Mouse (Mus musculus) T-helper 1 cell (primary cell): ENCODE data around the gene Aspn.

Experiments
- in situ Hi-C: fragments of 300-600 bp; cut with MboI, MseI; formaldehyde crosslinking; loops from one replicate; pipeline ENCODE4 v1.15.1; 2025; ENCODE audit warnings: high pct_unique_total_duplicates

The Aspn gene

DNA sequence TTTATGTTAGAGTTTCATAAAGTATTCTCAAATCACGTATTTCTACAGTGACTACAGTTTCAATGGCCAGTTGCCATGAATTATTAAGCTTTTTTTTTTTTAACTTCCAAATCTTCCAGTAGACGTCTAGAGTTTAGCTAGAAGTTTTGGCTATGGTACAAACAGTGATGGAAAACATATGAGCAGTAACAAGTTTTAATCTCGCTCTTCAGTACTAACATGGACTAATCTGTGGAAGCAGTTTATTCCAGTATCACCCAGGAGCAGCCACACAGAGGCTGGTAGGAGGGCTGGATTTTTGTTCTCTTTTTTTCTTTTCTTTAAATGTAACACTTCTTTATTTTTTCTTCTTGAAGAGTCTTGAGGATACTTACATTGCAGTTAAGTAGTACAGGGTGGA is at the start of gene Aspn:
TSS of gene Aspn (plus strand) at position 165 of the 400 bp plus-strand sequence.
- in situ Hi-C loops: no loop called here

DNA sequence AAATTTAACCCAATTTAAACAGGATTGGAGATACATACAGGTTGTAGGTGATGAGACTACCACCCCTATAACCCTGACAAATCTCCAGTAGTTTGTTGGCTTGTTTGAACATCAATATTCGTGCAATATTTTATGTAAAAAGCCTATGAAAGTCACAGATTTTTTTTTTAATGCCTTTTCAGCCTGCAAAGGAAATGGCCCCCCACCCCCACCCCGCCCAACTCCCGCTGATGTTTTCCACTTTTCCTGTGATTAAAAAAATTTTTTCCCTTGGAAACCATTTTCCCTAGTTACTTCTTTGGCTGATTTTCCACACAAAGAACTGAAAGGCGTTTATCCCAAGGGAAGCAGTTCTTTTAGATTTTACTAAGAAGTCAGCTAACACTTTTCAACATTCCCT is 39.7 kb upstream of the Aspn start, which contains the start of gene Ecm2:
TSS of gene Ecm2 (plus strand) at position 301 of the 400 bp plus-strand sequence.
- in situ Hi-C loops: no loop called here

DNA sequence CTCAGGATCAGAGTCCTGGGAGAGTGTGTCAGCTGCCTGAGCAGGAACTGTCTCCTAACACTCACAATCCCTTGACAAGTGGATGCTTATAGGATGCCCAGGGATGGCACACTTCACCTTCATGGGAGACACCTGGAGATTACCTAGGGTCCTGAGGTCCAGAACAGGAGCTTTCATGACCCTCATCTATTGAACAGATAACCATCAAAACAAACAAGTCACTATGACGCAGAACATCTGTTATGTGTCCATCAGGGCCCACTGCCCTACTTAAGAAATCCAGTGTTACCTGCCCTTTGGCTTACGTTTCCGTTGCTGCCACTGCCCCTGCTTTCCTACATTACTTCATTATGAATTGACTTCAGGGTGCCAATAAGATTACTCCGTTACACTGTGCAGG is 38.5 kb upstream of the Aspn start:
- in situ Hi-C loops: no loop called here

DNA sequence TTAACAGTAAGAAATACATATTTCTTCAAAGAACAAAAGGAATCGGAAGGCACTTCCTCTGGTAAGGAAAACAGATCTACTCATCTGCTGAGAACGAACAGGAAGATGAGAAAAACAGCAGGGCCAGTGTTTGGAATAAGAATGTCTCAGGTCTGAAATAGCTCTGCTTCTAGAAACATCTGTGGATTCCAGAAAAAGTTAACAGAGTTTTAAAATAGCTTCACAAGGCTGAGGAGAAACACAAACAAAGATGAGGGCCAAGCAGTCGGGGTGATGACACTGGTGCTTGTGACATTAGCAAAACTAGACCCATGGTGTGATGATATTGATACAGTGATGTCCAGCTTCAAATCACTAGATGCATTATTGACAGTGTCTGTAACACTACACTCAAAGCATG is 37.1 kb upstream of the Aspn start:
- in situ Hi-C loops: no loop called here

DNA sequence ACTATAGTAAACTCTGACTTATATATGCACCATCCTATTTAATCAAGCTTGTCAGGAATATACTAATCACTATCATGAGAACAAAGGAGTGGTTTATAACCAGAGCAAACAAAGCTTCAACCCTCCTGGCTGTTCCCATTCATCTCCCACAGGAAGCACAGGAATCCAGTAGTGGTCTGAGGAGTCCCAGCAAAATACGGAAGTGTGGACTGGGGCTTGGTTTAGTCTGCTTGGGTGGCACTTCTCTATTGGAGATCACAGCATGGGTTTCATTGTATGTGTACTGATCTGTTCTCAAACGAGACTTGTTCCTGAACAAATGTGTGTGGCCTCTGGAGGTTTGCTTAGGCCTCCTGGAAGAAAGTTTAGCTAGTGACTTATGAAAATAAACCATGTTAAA is 25.5 kb upstream of the Aspn start:
- in situ Hi-C loops: no loop called here

DNA sequence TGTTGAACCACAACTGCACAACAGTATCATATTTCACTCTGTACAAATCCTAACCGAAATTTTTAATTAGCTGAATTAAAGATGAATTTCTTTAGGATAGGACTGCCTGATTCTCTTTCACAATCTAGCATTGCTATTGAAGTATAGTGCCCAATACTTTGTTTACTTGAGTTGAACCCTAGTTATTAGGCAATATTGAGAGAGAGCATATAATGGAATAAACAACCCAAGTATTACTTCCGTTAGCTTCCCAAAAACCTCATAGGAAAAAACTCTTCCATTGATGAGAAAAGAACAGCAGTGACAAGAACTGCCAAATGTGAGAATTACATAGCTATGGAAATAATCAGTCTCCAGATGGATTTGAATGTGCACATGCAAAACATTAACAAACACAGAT is 18.0 kb upstream of the Aspn start:
- in situ Hi-C loops: no loop called here

DNA sequence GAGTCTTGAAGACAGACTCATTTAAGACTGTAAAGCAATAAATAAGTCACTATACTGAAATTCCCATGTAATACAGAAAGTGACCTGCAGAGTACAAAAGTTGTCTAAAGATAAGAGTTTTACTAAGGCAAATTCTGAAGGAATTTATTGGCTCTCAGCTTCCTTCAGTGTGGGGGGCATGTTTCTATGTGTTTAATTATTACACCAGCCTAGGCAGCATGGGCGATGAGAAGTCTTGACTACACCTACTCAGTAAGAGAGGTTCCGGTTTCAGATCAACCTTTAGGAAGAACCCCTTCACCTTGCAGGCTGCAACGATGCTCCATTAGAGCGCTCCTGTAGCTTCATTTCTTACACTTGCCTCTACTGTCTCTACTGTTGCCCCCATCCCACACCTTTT is 13.6 kb upstream of the Aspn start:
- in situ Hi-C loops: no loop called here

DNA sequence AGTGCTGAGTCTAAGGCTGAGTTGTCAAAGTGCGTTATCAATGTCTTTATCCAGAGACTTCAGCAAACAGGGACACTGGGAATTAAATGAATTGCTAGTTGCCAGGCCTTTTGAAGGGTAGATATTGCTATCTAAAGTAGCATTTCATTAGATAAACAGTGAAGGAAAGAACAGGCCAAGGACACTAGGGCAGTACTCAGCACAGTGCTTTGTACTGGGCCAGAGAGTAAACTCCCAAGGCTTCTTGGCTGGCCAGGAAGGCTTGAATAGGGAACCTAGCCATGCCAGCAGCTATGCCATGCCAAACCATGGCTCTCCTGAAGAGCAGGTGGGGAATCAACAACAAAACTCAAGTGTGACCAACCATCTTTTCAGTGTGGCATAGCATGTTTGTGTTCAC is 7.3 kb upstream of the Aspn start:
- in situ Hi-C loops: no loop called here

DNA sequence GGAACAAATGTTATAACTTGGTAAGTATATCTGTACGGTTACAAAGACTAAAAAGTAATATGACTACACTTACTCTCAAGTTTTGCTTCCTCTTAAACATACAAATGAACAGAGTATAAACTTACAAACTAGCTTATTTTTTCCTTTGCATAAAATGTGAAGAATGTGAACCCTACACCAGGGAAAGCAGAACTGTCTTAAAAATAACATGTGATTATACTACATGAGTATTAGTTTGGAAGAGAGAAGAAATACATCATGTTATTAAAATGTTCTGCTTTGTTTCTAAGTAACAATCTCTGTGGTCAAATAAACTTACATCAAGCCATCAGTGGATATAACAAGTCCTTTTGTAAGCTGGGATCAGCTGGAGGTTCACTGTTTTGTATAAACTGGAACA is 5.5 kb upstream of the Aspn start:
- in situ Hi-C loops: no loop called here

DNA sequence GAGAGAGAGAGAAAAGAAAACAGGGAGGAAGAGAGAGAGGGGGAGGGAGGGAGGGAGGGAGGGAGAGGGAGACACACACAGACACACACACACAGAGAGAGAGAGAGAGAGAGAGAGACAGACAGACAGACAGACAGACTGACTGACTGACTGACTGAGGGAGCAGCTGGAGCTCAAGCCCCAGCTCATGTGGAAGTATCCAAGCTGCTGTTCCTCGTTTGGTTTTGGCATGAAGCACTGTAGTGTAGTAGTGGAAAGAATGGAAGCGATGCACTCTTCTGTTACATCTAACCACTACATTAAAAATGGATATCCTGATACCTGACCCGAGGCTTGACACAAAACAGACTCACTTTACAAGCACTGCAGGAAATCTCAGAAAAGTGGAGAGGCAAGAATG is 1.4 kb downstream of the Aspn start:
- in situ Hi-C loops: no loop called here

DNA sequence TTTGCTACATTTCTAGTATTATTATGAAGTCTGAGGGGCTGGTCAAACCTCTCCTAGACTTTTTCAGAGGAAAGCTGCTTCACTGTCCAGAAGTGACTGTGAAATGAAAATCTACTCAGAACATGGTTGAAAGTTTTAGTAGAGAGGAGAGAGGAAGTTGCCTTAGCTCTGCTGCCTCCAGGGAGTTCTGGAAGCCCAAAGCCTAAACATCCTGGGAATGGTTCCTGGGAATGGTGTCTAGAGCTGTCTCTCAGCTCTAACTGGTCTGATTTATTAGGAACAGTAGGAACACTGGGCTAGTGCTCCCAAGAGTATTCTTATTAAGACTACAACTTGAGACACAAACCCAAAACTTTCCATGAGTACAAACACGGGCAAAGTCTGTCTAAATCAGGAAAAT is 2.3 kb downstream of the Aspn start:
- in situ Hi-C loops: no loop called here

DNA sequence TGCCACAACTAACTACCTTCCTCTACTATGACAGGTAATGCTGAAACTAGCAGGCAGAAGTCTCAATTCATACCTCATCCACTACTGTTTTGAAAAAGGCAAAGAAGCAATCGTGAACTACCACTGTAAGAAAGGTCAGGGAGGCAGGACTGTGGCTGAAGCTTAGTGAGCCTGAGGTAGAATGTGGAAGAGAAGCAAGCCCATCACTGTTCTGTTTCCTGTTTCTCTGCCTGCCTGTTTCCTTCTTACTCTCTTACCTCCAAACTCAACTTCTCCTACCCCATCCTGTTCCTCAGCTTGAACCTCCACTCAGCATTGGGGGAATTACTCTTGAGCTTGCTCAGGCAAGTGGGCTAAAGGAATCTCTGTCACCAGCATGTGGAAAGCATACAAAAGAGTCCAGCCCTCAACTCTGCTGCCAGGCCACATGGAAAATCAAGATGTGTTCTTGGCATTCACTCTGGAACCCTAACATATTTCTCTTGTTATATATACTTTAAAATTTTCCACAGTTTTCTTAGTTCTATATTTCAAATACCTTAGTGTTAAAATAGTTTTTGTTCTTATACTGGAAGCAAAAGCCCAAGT is 3.4 kb downstream of the Aspn start:
- in situ Hi-C loops: no loop called here

DNA sequence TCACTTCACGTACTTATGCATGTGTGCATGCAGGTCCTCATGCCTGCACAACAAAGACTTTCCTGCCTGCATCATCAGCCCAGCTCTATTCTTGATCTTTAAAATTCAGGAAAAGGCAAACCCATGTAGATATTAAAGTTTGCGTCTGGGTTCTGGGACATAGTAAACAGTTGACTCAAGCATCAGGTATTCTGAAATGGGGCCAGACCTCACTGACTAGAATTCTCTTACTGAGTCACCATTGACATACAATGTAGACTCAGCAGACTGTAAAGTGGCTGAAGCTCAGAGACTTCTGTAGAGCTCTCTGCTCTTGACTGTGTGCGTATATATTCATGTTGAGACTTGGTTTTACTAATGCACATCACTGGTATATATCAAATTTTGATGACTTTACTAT is 5.4 kb downstream of the Aspn start:
- in situ Hi-C loops: no loop called here

DNA sequence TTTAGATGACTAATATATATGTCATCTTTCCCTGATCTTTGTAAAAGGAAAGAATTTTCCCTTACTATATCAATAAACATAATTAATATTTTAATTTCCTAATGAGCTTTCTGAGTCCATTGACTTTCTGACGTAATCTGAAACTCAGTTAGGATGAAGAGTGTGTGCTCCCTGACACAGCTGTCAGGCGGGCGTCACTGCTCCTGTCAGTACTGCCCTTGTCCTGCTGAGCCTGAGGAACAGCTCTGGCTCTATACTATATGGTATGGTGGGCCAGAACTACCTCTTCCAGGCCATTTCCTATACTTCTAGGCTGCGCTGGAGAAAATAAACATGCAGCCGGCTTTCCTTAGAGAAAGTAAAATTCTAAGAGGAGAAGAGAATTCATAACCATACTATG is 10.3 kb downstream of the Aspn start:
- in situ Hi-C loops: no loop called here

DNA sequence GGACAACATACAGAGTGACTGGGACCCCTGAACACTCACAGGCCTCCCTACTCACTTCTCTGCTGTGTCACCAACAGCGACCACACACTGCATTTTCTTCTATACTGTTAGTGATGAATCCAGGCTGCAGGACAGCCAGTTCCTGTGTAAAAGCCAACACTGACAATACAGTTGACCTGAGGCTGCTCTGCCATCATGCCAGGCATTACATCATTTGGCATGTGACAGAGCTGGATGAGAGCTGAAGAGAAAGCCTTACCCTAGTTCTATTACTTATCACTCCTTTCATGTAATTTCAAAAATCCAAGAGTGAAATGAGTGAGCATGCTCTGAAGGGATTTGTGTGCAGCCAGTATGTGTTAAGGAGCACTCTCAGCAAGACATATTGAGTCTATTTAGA is 12.0 kb downstream of the Aspn start:
- in situ Hi-C loops: no loop called here

DNA sequence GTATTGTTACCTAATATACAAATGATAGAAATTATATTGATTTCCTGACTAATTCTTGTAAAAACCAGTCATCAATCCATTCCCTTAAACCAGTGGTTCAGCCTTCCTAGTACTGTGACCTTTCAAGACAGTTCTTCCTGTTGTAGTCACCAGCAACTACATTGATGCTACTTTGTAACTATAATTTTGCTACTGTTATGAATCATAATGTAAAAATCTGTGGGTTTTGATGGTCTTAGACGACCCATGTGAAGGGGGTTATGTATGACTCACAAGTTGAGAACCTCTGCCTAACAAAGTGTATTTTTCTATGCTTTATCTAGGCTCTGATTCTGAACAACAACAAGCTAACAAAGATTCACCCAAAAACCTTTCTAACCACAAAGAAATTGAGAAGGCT is 12.7 kb downstream of the Aspn start:
- in situ Hi-C loops: no loop called here

DNA sequence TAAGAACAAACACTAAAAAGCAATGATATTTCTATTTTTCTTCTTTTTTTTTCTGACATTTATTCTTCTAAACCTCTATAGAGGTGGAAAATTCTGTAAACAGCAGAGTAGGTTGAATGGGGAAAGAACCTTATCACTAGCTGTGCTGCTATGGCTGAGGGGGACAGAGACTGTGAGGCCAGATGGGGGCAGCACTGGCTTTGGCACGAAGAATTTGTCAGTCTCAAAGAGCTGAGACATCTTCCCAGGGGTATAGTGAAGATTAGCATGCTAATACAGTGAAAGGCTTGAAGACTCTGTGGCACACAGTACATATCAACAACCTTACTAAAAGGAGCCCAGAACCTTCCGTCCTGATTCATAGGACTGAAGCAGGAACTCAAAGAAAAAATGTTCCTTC is 14.9 kb downstream of the Aspn start:
- in situ Hi-C loops: no loop called here

DNA sequence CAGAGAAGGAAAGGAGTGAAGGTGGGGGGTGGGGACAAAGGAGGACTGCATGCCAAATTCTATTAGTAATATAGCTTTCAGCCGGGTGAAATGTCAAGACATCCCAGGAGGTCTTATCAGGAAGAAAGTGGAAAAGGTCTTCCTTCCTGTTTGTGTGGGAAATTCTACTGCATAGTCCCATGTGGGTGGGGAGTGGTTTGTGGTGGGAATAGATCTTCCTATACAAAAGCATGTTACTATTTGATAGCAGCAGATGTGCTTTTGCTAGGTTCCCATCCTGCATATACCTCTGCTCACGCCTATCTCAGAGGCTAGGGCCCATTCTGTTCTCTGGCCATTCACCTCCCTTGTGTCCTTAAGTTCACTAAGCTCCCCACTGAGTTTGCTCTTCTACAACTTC is 16.6 kb downstream of the Aspn start:
- in situ Hi-C loops: loop anchor here (10.0 kb wide), 1 partner anchor 74 kb away; no protein-coding TSS in a partner anchor

DNA sequence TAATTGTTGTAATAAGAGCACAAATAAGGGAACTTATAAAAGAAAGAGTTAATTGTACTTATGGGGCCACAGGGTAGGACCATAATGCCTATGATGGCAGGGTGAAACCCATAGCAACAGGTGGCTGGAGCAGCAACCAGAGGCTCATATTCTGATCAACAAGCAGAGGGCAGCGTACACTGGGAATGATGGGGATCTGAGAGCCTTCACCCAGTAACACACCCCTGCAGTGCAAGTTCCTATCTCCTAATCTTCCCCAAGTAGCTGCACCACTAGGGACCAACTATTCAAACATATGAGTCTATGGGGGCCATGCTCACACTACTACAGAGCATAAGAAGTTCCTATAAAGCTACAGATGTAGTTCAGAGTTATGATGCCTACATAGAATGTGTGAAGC is 20.1 kb downstream of the Aspn start:
- in situ Hi-C loops: loop anchor here (10.0 kb wide), 1 partner anchor 70 kb away; no protein-coding TSS in a partner anchor

DNA sequence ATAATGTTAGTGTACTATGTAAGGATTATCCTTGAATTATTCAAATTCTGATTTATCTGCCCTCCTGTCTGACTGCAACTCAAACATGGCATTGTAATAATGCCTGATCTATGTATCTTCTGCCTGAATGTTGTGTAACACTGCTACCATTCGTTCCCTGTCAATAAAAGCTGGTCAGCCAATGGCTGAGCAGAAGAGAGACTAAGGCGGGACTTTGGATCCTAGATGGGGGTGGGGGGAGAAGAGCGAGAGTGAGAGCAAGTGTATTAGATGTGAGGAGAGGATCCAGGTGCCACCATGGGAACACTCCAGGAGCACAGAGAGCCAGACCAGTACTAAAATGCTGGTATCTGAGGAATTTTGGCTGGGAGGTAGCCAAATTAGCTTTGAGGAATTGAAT is 26.1 kb downstream of the Aspn start:
- in situ Hi-C loops: no loop called here

DNA sequence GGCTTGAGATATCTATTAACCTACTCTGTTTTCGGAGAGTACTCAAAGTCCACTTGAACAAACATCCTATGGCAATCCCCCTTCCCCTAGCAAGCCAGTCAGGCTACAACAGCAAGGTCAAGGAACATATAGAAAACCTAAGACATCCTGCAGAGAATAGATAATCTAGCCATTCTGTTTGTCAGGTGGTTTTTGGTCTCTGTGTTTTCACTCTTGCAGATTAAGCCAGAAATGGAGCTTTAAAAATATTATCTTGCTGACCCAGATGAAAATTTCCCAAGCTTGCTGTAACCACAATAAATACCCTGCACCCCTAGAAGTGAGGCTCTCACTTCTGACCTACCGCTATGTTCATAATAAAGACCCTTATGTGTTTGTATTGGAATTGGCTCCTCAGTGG is 27.2 kb downstream of the Aspn start:
- in situ Hi-C loops: no loop called here

DNA sequence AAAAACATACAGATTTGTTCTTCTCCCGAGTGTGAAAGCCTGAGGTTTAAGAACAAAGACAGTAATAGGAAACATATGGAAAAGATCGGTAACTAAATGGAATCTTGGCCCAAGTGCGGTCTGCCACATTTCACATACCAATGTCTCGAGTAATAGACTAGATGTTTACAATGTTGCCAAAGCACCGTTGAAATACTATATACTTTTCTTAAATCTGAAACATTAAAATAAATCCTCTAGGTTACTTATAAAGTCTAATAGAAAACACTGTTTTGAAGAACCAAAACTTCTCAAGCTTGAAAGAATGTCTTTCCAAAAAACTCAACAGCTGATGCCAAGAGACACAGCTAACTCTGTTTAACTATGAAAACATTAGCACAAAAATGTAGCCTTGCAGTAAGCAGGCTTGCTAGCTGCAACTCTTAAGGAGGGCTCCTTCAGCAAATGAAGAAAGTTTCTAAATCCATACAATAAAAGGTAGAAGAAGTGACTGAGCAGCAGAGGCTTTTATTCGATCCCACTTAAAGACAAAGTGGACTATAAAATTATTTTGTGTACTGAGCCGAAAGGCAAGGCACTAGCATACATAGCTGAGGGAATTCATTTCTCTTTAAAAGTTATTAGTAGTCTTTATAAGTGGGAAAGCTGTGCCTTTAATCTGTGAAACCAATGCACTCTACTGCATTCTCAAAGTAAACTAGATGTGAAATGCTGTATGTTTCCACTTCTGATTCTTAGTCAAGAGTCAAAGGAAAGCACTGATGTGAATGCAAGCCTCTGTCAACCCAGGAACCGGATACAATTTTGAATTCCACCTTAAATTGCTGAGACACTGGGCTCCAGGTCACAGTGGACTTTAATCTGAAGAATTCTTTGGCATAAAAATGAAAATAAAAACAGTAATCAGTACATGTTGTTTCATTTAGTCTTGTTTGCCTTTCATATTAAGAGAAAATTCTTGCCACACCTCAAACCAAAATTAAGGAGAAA is 37.6 kb downstream of the Aspn start, which contains the start of gene Omd:
TSS of gene Omd (plus strand) at position 922 of the 990 bp plus-strand sequence.
- in situ Hi-C loops: no loop called here

DNA sequence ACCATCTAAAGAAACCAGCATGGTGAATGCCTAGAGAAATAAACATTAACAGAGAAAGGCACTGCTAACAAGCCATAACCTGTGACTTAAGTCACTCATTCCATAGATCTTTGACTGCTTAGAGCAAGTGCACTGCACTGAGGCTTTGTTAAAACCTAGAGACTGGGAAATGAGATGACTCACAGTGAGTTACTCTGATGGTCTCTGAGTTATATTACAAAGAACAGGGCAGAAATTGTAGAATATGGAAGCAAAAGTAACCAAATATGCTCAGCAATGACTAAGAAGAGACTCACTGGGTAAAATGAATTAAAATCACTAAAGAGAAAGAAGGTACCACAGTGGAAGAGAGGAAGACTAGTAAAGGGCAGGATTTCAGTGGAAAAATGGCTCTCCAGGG is 39.6 kb downstream of the Aspn start:
- in situ Hi-C loops: no loop called here
